Mouse (Mus musculus): ENCODE measurements around the gene Khnyn. TPM values are rescaled to one million over a fixed set of nuclear protein-coding genes. Genes with fewer than 3 reads are reported as not detected.
A peak's percentile ranks its signal among the peaks of the same experiment; 100 is the strongest.

Khnyn gene
- polyA plus RNA-seq, 1 experiment from 2014 or later = 11.2 TPM

GRCm38 (mm10) chr14:55918240-55919082 lies 33.7 kb downstream of the Khnyn start:
- ATAC-seq (replicated peaks; ENCODE audit: low FRiP score, low TSS enrichment, low read depth) (peak; percentile 71), DNase-seq (ENCODE audit: low spot score) (peak; percentile 85)
- 18% methylated on average over 14 of the region's 14 CpGs for WGBS
- Histone ChIP-seq H3K4me2 (ENCODE audit: low read length) (peak overlapping the region; percentile 22; the same call in 1 of the 2 replicates), H3K9me3 (ENCODE audit: control insufficient read depth, low read length) (no peaks in the 10 kb centered on the region), H3K27me3 (replicated peaks; ENCODE audit: control insufficient read depth, insufficient read depth, low read length) (no peaks in the 10 kb centered on the region), H3K36me3 (ENCODE audit: control insufficient read depth, insufficient read depth, low read length) (no peaks in the 10 kb centered on the region), H3K4me3 (ENCODE audit: low read depth, low read length) (no peak overlapping the region), H3K27ac (ENCODE audit: low read depth) (no peak overlapping the region), H3K9ac (ENCODE audit: low read length) (no peak overlapping the region), H3K4me1 (replicated peaks; ENCODE audit: control insufficient read depth, insufficient read depth, low read length) (no peaks in the 10 kb centered on the region)

GRCm38 (mm10) chr14:55922475-55923232 lies 37.9 kb downstream of the Khnyn start:
- Histone ChIP-seq H3K27me3 (replicated peaks; ENCODE audit: control insufficient read depth, insufficient read depth, low read length) (no peaks in the 10 kb centered on the region), H3K36me3 (ENCODE audit: control insufficient read depth, insufficient read depth, low read length) (no peaks in the 10 kb centered on the region), H3K9me3 (ENCODE audit: control insufficient read depth, low read length) (no peaks in the 10 kb centered on the region), H3K9ac (ENCODE audit: low read length) (no peak overlapping the region), H3K4me2 (ENCODE audit: low read length) (no peak overlapping the region), H3K27ac (ENCODE audit: low read depth) (no peak overlapping the region), H3K4me1 (replicated peaks; ENCODE audit: control insufficient read depth, insufficient read depth, low read length) (no peaks in the 10 kb centered on the region), H3K4me3 (ENCODE audit: low read depth, low read length) (no peak overlapping the region)
- 48% methylated on average over 7 of the region's 7 CpGs for WGBS
- DNase-seq (ENCODE audit: low spot score) (no peak), ATAC-seq (replicated peaks; ENCODE audit: low FRiP score, low TSS enrichment, low read depth) (no peak)

GRCm38 (mm10) chr14:55926847-55927246 lies 42.1 kb downstream of the Khnyn start:
- WGBS = 86% methylated on average over 4 of the region's 4 CpGs

GRCm38 (mm10) chr14:55929263-55929997 lies 44.7 kb downstream of the Khnyn start:
- H3K36me3 ChIP-seq (ENCODE audit: control insufficient read depth, insufficient read depth, low read length) = no peaks in the 10 kb centered on the region
- H3K27ac ChIP-seq (ENCODE audit: low read depth) = no peak overlapping the region
- H3K27me3 ChIP-seq (replicated peaks; ENCODE audit: control insufficient read depth, insufficient read depth, low read length) = no peaks in the 10 kb centered on the region
- H3K4me3 ChIP-seq (ENCODE audit: low read depth, low read length) = no peak overlapping the region
- no peaks in the 10 kb centered on the region for H3K9me3 ChIP-seq (ENCODE audit: control insufficient read depth, low read length)
- H3K4me2 ChIP-seq (ENCODE audit: low read length) = no peak overlapping the region
- WGBS = 65% methylated on average over 12 of the region's 12 CpGs
- DNase-seq (ENCODE audit: low spot score) = no peak
- no peak overlapping the region for H3K9ac ChIP-seq (ENCODE audit: low read length)
- no peak for ATAC-seq (replicated peaks; ENCODE audit: low FRiP score, low TSS enrichment, low read depth)
- H3K4me1 ChIP-seq (replicated peaks; ENCODE audit: control insufficient read depth, insufficient read depth, low read length) = peaks cover 6% of the 10 kb centered on the region; the same call in 1 of the 2 replicates

More at GRCm38 (mm10) chr14:55926847-55927246, 42.1 kb downstream of the Khnyn start:
- ATAC-seq (replicated peaks; ENCODE audit: low FRiP score, low TSS enrichment, low read depth) (no peak), DNase-seq (ENCODE audit: low spot score) (no peak)
- Histone ChIP-seq H3K4me2 (ENCODE audit: low read length) (no peak overlapping the region), H3K27ac (ENCODE audit: low read depth) (no peak overlapping the region), H3K27me3 (replicated peaks; ENCODE audit: control insufficient read depth, insufficient read depth, low read length) (no peaks in the 10 kb centered on the region), H3K9ac (ENCODE audit: low read length) (no peak overlapping the region), H3K36me3 (ENCODE audit: control insufficient read depth, insufficient read depth, low read length) (no peaks in the 10 kb centered on the region), H3K9me3 (ENCODE audit: control insufficient read depth, low read length) (no peaks in the 10 kb centered on the region), H3K4me3 (ENCODE audit: low read depth, low read length) (no peak overlapping the region), H3K4me1 (replicated peaks; ENCODE audit: control insufficient read depth, insufficient read depth, low read length) (no peaks in the 10 kb centered on the region)

GRCm38 (mm10) chr14:55933586-55933985 lies 48.8 kb downstream of the Khnyn start:
- ATAC-seq (replicated peaks; ENCODE audit: low FRiP score, low TSS enrichment, low read depth) (0 out of 2 replicates have a peak, but pooled peaks have one; percentile 58), DNase-seq (ENCODE audit: low spot score) (no peak)
- Histone ChIP-seq H3K27me3 (replicated peaks; ENCODE audit: control insufficient read depth, insufficient read depth, low read length) (no peaks in the 10 kb centered on the region), H3K4me3 (ENCODE audit: low read depth, low read length) (no peak overlapping the region), H3K9ac (ENCODE audit: low read length) (peak overlapping the region; percentile 13; the same call in 1 of the 2 replicates), H3K4me2 (ENCODE audit: low read length) (0 out of 2 replicates have a peak overlapping the region, but pooled peaks have one; percentile 13), H3K27ac (ENCODE audit: low read depth) (peak overlapping the region; percentile 43; the same call in 1 of the 2 replicates), H3K4me1 (replicated peaks; ENCODE audit: control insufficient read depth, insufficient read depth, low read length) (peaks cover 6% of the 10 kb centered on the region; the same call in 1 of the 2 replicates), H3K9me3 (ENCODE audit: control insufficient read depth, low read length) (no peaks in the 10 kb centered on the region), H3K36me3 (ENCODE audit: control insufficient read depth, insufficient read depth, low read length) (no peaks in the 10 kb centered on the region)
- 32% methylated on average over 7 of the region's 7 CpGs for WGBS

GRCm38 (mm10) chr14:55940070-55940800 lies 55.5 kb downstream of the Khnyn start:
- no peak overlapping the region for H3K4me3 ChIP-seq (ENCODE audit: low read depth, low read length)
- no peaks in the 10 kb centered on the region for H3K9me3 ChIP-seq (ENCODE audit: control insufficient read depth, low read length)
- no peak for DNase-seq (ENCODE audit: low spot score)
- no peaks in the 10 kb centered on the region for H3K27me3 ChIP-seq (replicated peaks; ENCODE audit: control insufficient read depth, insufficient read depth, low read length)
- ATAC-seq (replicated peaks; ENCODE audit: low FRiP score, low TSS enrichment, low read depth) = no peak
- no peak overlapping the region for H3K9ac ChIP-seq (ENCODE audit: low read length)
- H3K4me2 ChIP-seq (ENCODE audit: low read length) = no peak overlapping the region
- H3K27ac ChIP-seq (ENCODE audit: low read depth) = no peak overlapping the region
- H3K36me3 ChIP-seq (ENCODE audit: control insufficient read depth, insufficient read depth, low read length) = no peaks in the 10 kb centered on the region
- 26% methylated on average over 7 of the region's 7 CpGs for WGBS
- H3K4me1 ChIP-seq (replicated peaks; ENCODE audit: control insufficient read depth, insufficient read depth, low read length) = no peaks in the 10 kb centered on the region

GRCm38 (mm10) chr14:55943601-55944000 lies 58.9 kb downstream of the Khnyn start:
- Histone ChIP-seq H3K4me2 (ENCODE audit: low read length) (no peak overlapping the region), H3K27me3 (replicated peaks; ENCODE audit: control insufficient read depth, insufficient read depth, low read length) (no peaks in the 10 kb centered on the region), H3K9me3 (ENCODE audit: control insufficient read depth, low read length) (no peaks in the 10 kb centered on the region), H3K4me3 (ENCODE audit: low read depth, low read length) (no peak overlapping the region), H3K4me1 (replicated peaks; ENCODE audit: control insufficient read depth, insufficient read depth, low read length) (0 out of 2 replicates have a peak, but pooled peaks cover 3% of the 10 kb centered on the region), H3K27ac (ENCODE audit: low read depth) (no peak overlapping the region), H3K36me3 (ENCODE audit: control insufficient read depth, insufficient read depth, low read length) (no peaks in the 10 kb centered on the region), H3K9ac (ENCODE audit: low read length) (no peak overlapping the region)
- DNase-seq (ENCODE audit: low spot score) (no peak), ATAC-seq (replicated peaks; ENCODE audit: low FRiP score, low TSS enrichment, low read depth) (no peak)
- WGBS = 67% methylated on average over 11 of the region's 11 CpGs

- DNase-seq (ENCODE audit: low spot score) = no peak
- Histone ChIP-seq H3K27ac (ENCODE audit: low read depth) (no peak within 1 kb of the TSS), H3K9ac (ENCODE audit: low read length) (no peak within 1 kb of the TSS), H3K27me3 (replicated peaks; ENCODE audit: control insufficient read depth, insufficient read depth, low read length) (no peaks in the 10 kb centered on the region), H3K4me2 (ENCODE audit: low read length) (no peak within 1 kb of the TSS), H3K9me3 (ENCODE audit: control insufficient read depth, low read length) (no peaks in the 10 kb centered on the region), H3K4me1 (replicated peaks; ENCODE audit: control insufficient read depth, insufficient read depth, low read length) (0 out of 2 replicates have a peak, but pooled peaks cover 3% of the 10 kb centered on the region), H3K36me3 (ENCODE audit: control insufficient read depth, insufficient read depth, low read length) (no peaks in the 10 kb centered on the region), H3K4me3 (ENCODE audit: low read depth, low read length) (no peak within 1 kb of the TSS)
- no peak for ATAC-seq (replicated peaks; ENCODE audit: low FRiP score, low TSS enrichment, low read depth)
- WGBS = 80% methylated on average over 4 of the region's 4 CpGs
Measured at GRCm38 (mm10) chr14:55944575-55944974, 59.8 kb downstream of the Khnyn start, which contains the start of gene Cma1. Cma1 (minus strand) TSS chr14:55944675.

Data from intestine, embryonic 14.5 days (tissue).